Mouse (Mus musculus): ENCODE results near the gene Stip1. TPM values are rescaled to one million over a fixed set of nuclear protein-coding genes. Genes with fewer than 3 reads are reported as not detected.

Gene Stip1
- polyA plus RNA-seq, 1 experiment = 9.2 TPM

DNA sequence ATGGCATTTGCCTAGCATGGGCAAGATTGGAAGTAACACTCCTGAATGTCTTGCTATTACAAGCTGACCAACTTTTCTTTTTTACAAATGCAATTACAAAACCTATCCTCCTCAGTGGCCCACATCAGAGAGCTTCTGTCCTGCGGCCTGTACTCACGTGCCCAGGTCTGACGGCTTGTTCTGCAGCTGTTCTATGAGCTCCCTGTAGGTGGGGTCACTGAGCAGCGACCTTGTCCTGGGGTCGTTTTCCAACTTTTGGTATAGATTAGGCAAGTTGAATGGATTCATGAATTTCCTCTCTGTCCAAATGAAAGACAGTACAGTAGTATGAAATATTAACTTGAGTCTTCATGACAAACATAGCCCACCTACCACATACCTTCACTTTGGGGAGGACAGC, 5.8 kb downstream of the Stip1 start:
- Histone ChIP-seq H3K9me3 (ENCODE audit: control insufficient read depth, low read length) (no peaks in the 10 kb centered on the region), H3K4me3 (replicated peaks) (no peak overlapping the region), H3K36me3 (ENCODE audit: control insufficient read depth) (peaks cover 88% of the 10 kb centered on the region), H3K27me3 (ENCODE audit: control insufficient read depth) (no peaks in the 10 kb centered on the region), H3K4me1 (ENCODE audit: control insufficient read depth) (peaks cover 26% of the 10 kb centered on the region)
- TF ChIP-seq TAL1 (IDR thresholded peaks at IDR 0.05; ENCODE audit: low read length) (no peak), GATA1 (IDR thresholded peaks at IDR 0.05; ENCODE audit: low read length) (no peak)

DNA sequence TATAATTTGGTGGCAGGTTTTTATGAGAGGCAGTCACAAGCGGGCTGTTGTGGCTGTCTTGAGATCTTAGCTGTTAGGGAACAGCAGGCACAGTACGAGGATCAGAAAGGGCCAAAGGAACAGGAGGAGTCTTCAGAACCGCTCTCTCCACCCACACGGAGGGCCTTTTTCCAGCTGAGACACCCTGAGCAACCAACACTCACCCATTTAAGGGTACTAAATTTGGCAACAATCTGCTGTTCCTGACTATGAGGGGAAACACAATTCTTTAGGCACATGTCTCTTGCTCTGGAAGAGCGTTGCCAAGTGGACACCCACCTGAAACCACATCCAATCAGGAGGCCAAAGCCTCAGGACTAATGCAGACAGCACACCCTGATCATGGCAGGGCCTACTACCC, 10.2 kb downstream of the Stip1 start:
- H3K4me1 ChIP-seq (ENCODE audit: control insufficient read depth) = no peaks in the 10 kb centered on the region
- peaks cover 98% of the 10 kb centered on the region for H3K36me3 ChIP-seq (ENCODE audit: control insufficient read depth)
- H3K9me3 ChIP-seq (ENCODE audit: control insufficient read depth, low read length) = no peaks in the 10 kb centered on the region

DNA sequence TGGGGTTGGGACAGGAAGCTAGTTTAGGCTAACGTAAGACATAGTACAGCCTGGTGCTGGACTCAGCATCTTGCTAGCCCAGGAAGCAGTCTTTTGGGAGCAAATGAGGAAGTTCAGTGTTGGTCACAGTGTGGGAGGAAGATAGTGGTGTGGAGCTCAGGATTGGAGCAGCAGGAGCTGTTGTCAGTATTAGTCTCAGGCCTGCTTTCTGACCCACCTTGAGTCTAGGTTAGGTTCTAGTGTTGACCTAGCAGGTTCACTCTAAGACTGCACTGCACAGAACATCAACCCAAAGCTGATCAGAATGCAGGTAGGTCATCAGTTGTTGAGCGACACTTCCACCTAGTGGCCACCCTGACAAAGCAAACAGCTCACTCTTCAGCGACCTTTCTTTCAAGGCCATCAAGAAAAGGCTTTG, 19.5 kb downstream of the Stip1 start:
- Histone ChIP-seq H3K27me3 (ENCODE audit: control insufficient read depth) (no peaks in the 10 kb centered on the region), H3K4me3 (replicated peaks) (no peak overlapping the region), H3K36me3 (ENCODE audit: control insufficient read depth) (peaks cover 97% of the 10 kb centered on the region), H3K4me1 (ENCODE audit: control insufficient read depth) (peaks cover 48% of the 10 kb centered on the region), H3K9me3 (ENCODE audit: control insufficient read depth, low read length) (no peaks in the 10 kb centered on the region)
- no peak for TF ChIP-seq TAL1 (IDR thresholded peaks at IDR 0.05; ENCODE audit: low read length)
- TF ChIP-seq GATA1 (IDR thresholded peaks at IDR 0.05; ENCODE audit: low read length) = no peak

More for the DNA sequence above, 10.2 kb downstream of the Stip1 start:
- TF ChIP-seq GATA1 (IDR thresholded peaks at IDR 0.05; ENCODE audit: low read length) (no peak), TAL1 (IDR thresholded peaks at IDR 0.05; ENCODE audit: low read length) (no peak)
- H3K27me3 ChIP-seq (ENCODE audit: control insufficient read depth) = no peaks in the 10 kb centered on the region
- no peak overlapping the region for H3K4me3 ChIP-seq (replicated peaks)

DNA sequence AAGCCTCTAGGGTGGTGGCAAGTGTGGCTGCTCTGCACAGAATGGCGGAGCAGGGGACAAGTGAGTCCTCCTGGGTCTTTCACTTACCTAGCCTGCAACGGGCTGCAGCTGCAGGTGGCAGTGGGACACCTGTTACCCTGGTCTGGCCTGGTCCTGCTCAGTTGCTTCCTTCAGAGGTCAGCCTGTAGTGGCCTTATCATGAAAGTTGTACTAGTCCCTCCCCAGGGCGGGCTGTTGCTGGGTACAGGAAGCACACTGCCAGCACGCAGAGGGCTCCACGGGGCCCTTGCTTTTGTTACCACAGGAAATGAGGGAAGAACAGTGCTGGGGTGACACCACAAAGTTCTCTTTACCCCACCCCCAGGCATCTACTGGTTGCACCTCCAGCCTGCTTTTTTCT, 20.6 kb downstream of the Stip1 start, which contains the start of gene Fermt3:
Fermt3 (minus strand) TSS at position 279 of the 400 bp plus-strand sequence.
- H3K36me3 ChIP-seq (ENCODE audit: control insufficient read depth) = peaks cover 95% of the 10 kb centered on the region
- TF ChIP-seq TAL1 (IDR thresholded peaks at IDR 0.05; ENCODE audit: low read length) = no peak
- TF ChIP-seq GATA1 (IDR thresholded peaks at IDR 0.05; ENCODE audit: low read length) = no peak
- H3K4me3 ChIP-seq (replicated peaks) = peak within 1 kb of the TSS; percentile 71
- H3K27me3 ChIP-seq (ENCODE audit: control insufficient read depth) = no peaks in the 10 kb centered on the region
- no peaks in the 10 kb centered on the region for H3K9me3 ChIP-seq (ENCODE audit: control insufficient read depth, low read length)
- peaks cover 56% of the 10 kb centered on the region for H3K4me1 ChIP-seq (ENCODE audit: control insufficient read depth)

DNA sequence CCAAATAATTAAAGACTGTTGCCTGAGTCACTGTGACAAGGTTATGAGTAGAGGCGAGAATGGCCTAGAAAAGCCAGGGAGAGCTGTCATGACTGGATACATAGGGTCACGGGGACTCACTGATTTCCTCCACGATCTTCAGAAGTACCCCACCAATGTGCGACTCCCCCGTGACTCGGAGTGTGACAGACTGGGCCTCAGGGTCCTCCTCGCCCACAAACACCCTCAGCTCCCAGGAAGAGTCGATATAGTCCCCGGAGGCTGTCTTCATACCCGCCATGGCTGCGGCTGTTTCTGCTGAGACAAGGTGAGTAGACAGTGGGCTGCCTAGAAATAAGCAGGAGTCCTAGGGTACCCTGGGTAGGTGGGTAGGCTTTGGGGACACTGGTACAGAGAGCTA, 21.2 kb downstream of the Stip1 start:
- H3K9me3 ChIP-seq (ENCODE audit: control insufficient read depth, low read length) = no peaks in the 10 kb centered on the region
- peaks cover 60% of the 10 kb centered on the region for H3K4me1 ChIP-seq (ENCODE audit: control insufficient read depth)

DNA sequence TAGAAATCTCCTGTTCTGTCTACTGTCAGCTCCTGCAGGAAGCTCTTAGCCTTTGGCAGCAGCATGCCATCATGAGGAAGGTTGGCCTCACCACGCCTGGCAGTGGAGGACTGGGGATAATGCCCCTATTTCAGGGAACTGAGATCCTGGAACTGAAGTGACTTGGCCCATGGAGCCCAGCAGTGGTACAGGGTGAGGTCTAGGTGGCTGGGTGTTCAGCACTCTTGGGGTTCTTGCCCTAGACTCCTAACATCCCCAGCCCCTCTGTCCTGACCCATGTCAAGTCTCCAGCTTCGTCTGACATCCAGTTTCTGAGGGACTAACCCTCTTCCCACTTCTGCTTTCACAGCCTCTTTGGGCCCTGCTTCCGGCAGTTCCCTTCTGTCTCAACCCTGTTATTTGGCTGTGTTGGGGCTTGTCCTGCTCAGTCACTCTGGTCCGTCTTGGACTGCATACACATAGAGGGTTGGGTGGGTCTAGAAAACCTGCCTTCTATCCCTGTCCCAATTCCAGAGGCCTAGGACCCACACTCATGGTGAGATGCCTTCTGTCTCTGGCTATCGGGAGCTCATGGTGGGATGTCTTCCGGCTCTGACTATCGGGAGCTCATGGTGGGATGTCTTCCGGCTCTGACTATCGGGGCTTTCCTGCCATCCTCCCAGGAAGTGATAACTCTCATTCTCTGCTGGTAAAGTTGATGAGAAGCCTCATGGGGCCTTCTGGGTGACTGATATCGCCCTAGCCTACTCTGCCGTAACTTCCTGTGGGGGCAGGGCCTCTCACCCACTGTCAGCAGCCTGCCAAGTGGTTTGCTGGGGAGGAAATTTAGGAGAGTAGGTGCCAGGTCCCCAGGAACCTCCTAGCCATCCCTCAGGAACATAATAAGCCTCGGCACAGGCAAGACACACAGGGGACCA, 22.0 kb downstream of the Stip1 start:
- Histone ChIP-seq H3K36me3 (ENCODE audit: control insufficient read depth) (peaks cover 95% of the 10 kb centered on the region), H3K27me3 (ENCODE audit: control insufficient read depth) (no peaks in the 10 kb centered on the region), H3K9me3 (ENCODE audit: control insufficient read depth, low read length) (no peaks in the 10 kb centered on the region), H3K4me3 (replicated peaks) (peak overlapping the region; percentile 71), H3K4me1 (ENCODE audit: control insufficient read depth) (peaks cover 65% of the 10 kb centered on the region)
- peak; percentile 57 for TF ChIP-seq GATA1 (IDR thresholded peaks at IDR 0.05; ENCODE audit: low read length)
- TF ChIP-seq TAL1 (IDR thresholded peaks at IDR 0.05; ENCODE audit: low read length) = peak; percentile 40; the same call in 2 of the 3 replicates

More for the DNA sequence above, 21.2 kb downstream of the Stip1 start:
- Histone ChIP-seq H3K27me3 (ENCODE audit: control insufficient read depth) (no peaks in the 10 kb centered on the region), H3K36me3 (ENCODE audit: control insufficient read depth) (peaks cover 95% of the 10 kb centered on the region), H3K4me3 (replicated peaks) (peak overlapping the region; percentile 71)
- TF ChIP-seq TAL1 (IDR thresholded peaks at IDR 0.05; ENCODE audit: low read length) (no peak), GATA1 (IDR thresholded peaks at IDR 0.05; ENCODE audit: low read length) (no peak)

DNA sequence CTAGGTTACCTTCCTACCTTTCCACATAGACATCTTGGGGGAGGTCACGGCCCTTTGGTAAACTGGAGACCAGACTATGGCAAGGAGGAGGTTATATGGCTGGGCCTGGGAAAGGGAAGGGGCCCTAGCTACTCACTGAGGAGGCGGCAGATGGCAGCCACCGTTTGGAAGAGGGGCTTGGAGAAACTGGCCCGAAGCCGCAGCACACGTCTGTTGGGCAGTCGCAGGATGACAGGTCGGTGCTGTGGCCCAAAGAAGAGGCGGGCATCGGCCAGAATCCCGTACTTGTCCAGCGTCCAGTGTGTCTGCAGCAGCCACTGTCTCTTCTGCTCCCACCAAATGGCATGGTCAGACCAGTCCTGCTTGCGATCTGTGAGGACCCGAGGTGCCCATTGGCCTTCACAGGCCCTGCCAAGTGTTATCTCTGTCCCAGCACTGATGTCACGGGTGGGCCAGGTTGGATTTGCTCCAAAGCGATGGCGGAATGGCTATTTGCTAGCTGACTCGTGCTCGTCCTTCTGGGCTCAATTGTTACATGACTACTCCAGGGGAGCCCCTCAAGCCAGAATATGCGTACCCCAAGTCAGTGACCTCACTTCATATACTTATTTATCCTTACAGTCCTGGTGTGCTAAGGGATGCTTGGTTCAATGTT, 25.2 kb downstream of the Stip1 start:
- no peak overlapping the region for H3K4me3 ChIP-seq (replicated peaks)
- peaks cover 84% of the 10 kb centered on the region for H3K36me3 ChIP-seq (ENCODE audit: control insufficient read depth)
- no peaks in the 10 kb centered on the region for H3K27me3 ChIP-seq (ENCODE audit: control insufficient read depth)
- peaks cover 54% of the 10 kb centered on the region for H3K4me1 ChIP-seq (ENCODE audit: control insufficient read depth)
- TF ChIP-seq GATA1 (IDR thresholded peaks at IDR 0.05; ENCODE audit: low read length) (no peak), TAL1 (IDR thresholded peaks at IDR 0.05; ENCODE audit: low read length) (no peak)
- H3K9me3 ChIP-seq (ENCODE audit: control insufficient read depth, low read length) = no peaks in the 10 kb centered on the region

DNA sequence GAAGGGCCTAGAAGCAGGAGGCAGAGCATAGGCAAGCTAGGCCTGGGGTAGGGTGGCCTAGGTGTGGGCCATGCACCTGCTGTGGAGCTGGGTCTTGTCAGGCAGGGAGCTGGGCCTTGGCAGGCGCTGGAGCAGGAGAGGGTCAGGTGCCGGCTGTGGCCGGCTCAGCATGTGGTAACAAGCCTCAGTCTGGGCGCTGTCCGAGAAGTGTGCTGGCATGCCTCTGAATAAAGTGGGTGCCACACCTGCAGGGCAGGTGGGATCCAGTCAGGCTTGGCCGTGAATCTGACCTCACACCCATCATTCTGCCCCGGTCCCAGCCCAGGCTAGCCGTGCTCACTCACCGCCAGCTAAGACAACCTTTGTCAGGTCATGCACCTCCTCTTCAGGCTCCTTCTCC, 25.8 kb downstream of the Stip1 start:
- TF ChIP-seq TAL1 (IDR thresholded peaks at IDR 0.05; ENCODE audit: low read length) (no peak), GATA1 (IDR thresholded peaks at IDR 0.05; ENCODE audit: low read length) (no peak)
- Histone ChIP-seq H3K27me3 (ENCODE audit: control insufficient read depth) (no peaks in the 10 kb centered on the region), H3K9me3 (ENCODE audit: control insufficient read depth, low read length) (no peaks in the 10 kb centered on the region), H3K36me3 (ENCODE audit: control insufficient read depth) (peaks cover 83% of the 10 kb centered on the region), H3K4me1 (ENCODE audit: control insufficient read depth) (peaks cover 48% of the 10 kb centered on the region), H3K4me3 (replicated peaks) (no peak overlapping the region)

DNA sequence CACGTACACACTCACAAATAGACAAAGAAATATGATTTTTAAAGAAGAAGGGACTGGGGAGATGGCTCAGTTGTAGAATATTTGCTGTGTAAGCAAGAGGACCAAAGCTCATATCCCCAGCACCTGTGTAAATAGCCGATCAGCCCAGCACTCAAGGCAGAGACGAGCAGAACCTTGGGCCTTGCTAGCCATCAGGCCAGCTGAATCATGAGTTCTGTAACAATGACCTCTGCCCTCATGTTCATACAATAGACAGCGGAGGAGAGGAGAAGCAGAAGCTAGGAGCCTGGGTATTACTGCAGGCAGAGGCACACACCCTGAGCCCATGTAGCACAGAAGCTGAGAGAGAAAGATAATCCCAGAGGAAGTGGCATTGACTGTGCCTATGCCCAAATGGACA, 27.3 kb downstream of the Stip1 start:
- Histone ChIP-seq H3K9me3 (ENCODE audit: control insufficient read depth, low read length) (no peaks in the 10 kb centered on the region), H3K4me1 (ENCODE audit: control insufficient read depth) (peaks cover 34% of the 10 kb centered on the region), H3K4me3 (replicated peaks) (no peak overlapping the region), H3K36me3 (ENCODE audit: control insufficient read depth) (peaks cover 80% of the 10 kb centered on the region), H3K27me3 (ENCODE audit: control insufficient read depth) (no peaks in the 10 kb centered on the region)
- TF ChIP-seq TAL1 (IDR thresholded peaks at IDR 0.05; ENCODE audit: low read length) (no peak), GATA1 (IDR thresholded peaks at IDR 0.05; ENCODE audit: low read length) (no peak)

Data from erythroblast, embryonic 14.5 days (primary cell).